Mouse (Mus musculus): ENCODE measurements at regions not wholly inside any gene's neighbourhood (a gene's known extent, or its start where the extent isn't known, plus 50 kb on each side); places are given as distances from the start of the nearest gene placed in this dataset.
A peak's percentile ranks its signal among the peaks of the same experiment; 100 is the strongest.
"Not testable (repeated sequence)": the region's sequence is repeated elsewhere in the genome, so short reads cannot be mapped to it uniquely, and the experiment has no call there.

DNA sequence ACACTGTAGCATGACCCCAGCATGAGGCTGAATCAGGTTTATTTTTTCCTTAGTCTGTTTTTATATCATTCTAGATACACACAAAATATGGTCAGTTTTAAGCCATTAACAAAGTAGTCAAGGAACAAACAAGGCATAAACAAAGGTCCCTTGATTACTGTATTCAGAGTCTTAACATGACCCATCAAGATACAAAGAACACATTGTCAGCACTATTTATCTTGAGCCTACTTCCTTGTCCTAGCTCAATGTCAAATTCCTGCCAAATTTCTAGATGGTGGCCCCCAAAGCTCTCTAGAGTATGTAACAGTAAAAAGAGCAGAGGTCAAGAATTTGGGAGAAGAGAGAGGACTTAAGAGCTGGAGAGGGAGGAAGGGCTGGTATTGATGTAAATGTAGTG, 79.9 kb upstream of the Thpo start:
- ATAC-seq (replicated peaks; ENCODE audit: low FRiP score) (no peak), DNase-seq (ENCODE audit: low spot score) (no peak)
- Histone ChIP-seq H3K9me3 (ENCODE audit: control insufficient read depth, low read length) (no peaks in the 10 kb centered on the region), H3K36me3 (ENCODE audit: control insufficient read depth, insufficient read depth, low read length) (no peaks in the 10 kb centered on the region), H3K4me2 (no peak overlapping the region), H3K27ac (ENCODE audit: low read depth, low read length) (no peak overlapping the region), H3K4me3 (ENCODE audit: low read depth, low read length) (no peak overlapping the region), H3K27me3 (replicated peaks; ENCODE audit: control insufficient read depth, insufficient read depth, low read length) (no peaks in the 10 kb centered on the region), H3K9ac (ENCODE audit: low read depth, low read length) (no peak overlapping the region), H3K4me1 (replicated peaks; ENCODE audit: control insufficient read depth, insufficient read depth, low read length) (no peaks in the 10 kb centered on the region)

DNA sequence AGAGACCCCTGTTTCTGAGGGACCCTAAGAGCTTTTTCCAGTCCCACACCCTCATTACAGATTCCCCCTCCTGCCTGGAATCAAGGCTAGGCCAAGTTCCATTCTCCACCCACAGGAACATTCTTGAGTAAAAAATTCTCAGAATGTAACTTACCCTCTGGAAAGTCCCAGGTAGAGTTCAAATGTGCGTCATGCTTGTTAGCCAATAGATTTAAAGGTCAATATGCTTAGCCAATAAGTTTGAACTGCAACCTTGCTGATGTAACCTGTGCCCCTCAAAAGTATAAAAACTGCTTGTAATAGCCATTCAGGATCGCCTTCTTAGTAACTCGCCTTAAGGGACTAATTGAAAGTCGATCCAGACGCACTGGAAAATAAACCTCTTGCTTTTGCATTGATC, 77.7 kb upstream of the Thpo start:
- H3K9ac ChIP-seq (ENCODE audit: low read depth, low read length); H3K9me3 ChIP-seq (ENCODE audit: control insufficient read depth, low read length); H3K27me3 ChIP-seq (replicated peaks; ENCODE audit: control insufficient read depth, insufficient read depth, low read length); ATAC-seq (replicated peaks; ENCODE audit: low FRiP score); DNase-seq (ENCODE audit: low spot score); H3K4me2 ChIP-seq; H3K36me3 ChIP-seq (ENCODE audit: control insufficient read depth, insufficient read depth, low read length); H3K4me3 ChIP-seq (ENCODE audit: low read depth, low read length); H3K4me1 ChIP-seq (replicated peaks; ENCODE audit: control insufficient read depth, insufficient read depth, low read length); H3K27ac ChIP-seq (ENCODE audit: low read depth, low read length): not testable (repeated sequence)
- 85% methylated on average over 5 of the region's 5 CpGs for WGBS

DNA sequence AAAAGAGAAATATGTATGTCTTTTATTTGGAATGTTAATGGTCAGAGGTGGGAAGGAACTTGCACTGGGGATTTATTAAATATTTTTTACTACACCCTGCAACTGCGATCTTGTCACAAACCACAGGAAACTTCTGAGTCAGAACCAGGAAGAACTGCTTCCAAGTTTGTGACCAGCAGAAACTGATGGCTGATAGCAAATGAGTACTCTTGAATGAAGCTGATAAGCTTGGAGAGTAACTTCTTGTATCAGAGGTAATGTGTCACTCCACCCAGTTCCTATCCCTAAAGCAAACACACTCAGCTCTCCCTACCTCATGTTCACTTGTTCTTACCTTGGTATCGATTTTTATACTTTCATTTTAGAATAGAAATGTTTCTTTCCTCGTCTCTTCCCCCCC, 76.0 kb upstream of the Thpo start:
- no peaks in the 10 kb centered on the region for H3K4me1 ChIP-seq (replicated peaks; ENCODE audit: control insufficient read depth, insufficient read depth, low read length)
- 57% methylated on average over 3 of the region's 3 CpGs for WGBS
- ATAC-seq (replicated peaks; ENCODE audit: low FRiP score): peak; percentile 31; the same call in 1 of the 2 replicates

DNA sequence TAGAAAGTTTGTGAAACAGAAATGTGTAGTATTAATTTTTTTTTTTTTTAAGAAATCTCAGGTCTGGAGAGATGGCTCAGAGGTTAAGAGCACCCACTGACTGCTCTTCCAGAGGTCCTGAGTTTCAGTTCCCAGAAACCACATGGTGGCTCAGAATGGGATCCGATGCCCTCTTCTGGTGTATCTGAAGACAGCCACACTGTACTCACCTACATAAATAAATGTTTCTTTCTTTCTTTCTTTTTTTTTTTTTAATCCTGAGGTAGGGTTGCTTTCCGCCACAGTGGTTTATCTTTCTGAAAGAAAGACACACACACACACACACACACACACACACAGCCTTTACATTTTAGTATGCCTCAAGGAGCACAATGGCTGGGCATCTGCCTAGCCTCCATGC, 74.0 kb upstream of the Thpo start:
- no peak for DNase-seq (ENCODE audit: low spot score)
- H3K9ac ChIP-seq (ENCODE audit: low read depth, low read length): no peak overlapping the region
- H3K4me1 ChIP-seq (replicated peaks; ENCODE audit: control insufficient read depth, insufficient read depth, low read length): no peaks in the 10 kb centered on the region; the same call in 1 of the 2 replicates
- no peak overlapping the region for H3K4me2 ChIP-seq
- no peak for ATAC-seq (replicated peaks; ENCODE audit: low FRiP score)
- 82% methylated on average over 2 of the region's 2 CpGs for WGBS
- H3K36me3 ChIP-seq (ENCODE audit: control insufficient read depth, insufficient read depth, low read length): no peaks in the 10 kb centered on the region
- H3K9me3 ChIP-seq (ENCODE audit: control insufficient read depth, low read length): no peaks in the 10 kb centered on the region
- H3K27me3 ChIP-seq (replicated peaks; ENCODE audit: control insufficient read depth, insufficient read depth, low read length): no peaks in the 10 kb centered on the region
- H3K27ac ChIP-seq (ENCODE audit: low read depth, low read length): no peak overlapping the region
- H3K4me3 ChIP-seq (ENCODE audit: low read depth, low read length): no peak overlapping the region

More for the DNA sequence above, 76.0 kb upstream of the Thpo start:
- no peaks in the 10 kb centered on the region for H3K27me3 ChIP-seq (replicated peaks; ENCODE audit: control insufficient read depth, insufficient read depth, low read length)
- H3K36me3 ChIP-seq (ENCODE audit: control insufficient read depth, insufficient read depth, low read length): no peaks in the 10 kb centered on the region
- no peak for DNase-seq (ENCODE audit: low spot score)
- H3K4me3 ChIP-seq (ENCODE audit: low read depth, low read length): no peak overlapping the region
- H3K4me2 ChIP-seq: no peak overlapping the region
- H3K9me3 ChIP-seq (ENCODE audit: control insufficient read depth, low read length): no peaks in the 10 kb centered on the region
- H3K9ac ChIP-seq (ENCODE audit: low read depth, low read length): no peak overlapping the region
- H3K27ac ChIP-seq (ENCODE audit: low read depth, low read length): no peak overlapping the region

DNA sequence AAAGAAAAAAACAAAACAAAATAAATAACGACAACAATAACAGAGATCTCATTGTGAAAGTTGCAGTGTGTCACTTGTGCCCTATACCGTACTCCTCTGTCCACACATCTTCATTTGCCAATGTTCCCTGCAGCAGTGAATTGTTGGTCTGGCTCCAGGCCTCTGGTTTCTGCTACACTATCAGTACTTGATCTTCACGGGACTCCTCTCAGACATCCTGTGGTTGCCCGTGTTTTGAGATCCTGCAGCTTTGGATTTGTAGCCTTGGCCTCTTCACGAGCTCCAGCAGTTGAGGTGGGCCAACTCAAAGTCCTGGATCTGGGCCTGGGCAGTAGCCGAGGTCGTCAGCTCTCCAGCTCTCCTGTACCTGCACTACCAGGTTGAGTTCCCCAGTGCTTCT, 72.4 kb upstream of the Thpo start:
- Histone ChIP-seq H3K4me2 (no peak overlapping the region), H3K9ac (ENCODE audit: low read depth, low read length) (no peak overlapping the region), H3K4me1 (replicated peaks; ENCODE audit: control insufficient read depth, insufficient read depth, low read length) (peaks cover 4% of the 10 kb centered on the region; the same call in 1 of the 2 replicates), H3K9me3 (ENCODE audit: control insufficient read depth, low read length) (no peaks in the 10 kb centered on the region), H3K27me3 (replicated peaks; ENCODE audit: control insufficient read depth, insufficient read depth, low read length) (no peaks in the 10 kb centered on the region), H3K4me3 (ENCODE audit: low read depth, low read length) (no peak overlapping the region), H3K27ac (ENCODE audit: low read depth, low read length) (no peak overlapping the region), H3K36me3 (ENCODE audit: control insufficient read depth, insufficient read depth, low read length) (no peaks in the 10 kb centered on the region)
- DNase-seq (ENCODE audit: low spot score): no peak
- no peak for ATAC-seq (replicated peaks; ENCODE audit: low FRiP score)
- 64% methylated on average over 7 of the region's 7 CpGs for WGBS

DNA sequence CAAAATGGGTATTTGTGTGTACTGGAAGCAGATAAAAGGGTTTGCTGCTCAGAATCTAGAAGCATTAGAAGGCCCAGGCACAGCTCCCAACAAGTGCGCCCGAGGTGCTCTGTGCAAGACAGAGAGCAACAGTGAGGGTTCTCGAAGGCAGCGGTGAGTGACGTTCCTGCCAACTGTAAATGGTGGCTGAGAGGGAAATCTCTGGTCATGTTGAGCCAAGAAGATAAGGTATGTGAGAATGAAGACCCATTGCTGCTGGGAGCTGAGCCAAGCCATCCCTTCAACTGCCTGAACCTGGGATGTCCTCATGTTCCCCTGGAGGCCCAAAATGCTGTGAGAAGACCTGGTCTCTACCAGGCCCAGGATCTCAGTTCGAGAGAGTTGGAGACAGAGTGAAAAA, 71.5 kb upstream of the Thpo start:
- H3K27me3 ChIP-seq (replicated peaks; ENCODE audit: control insufficient read depth, insufficient read depth, low read length): no peaks in the 10 kb centered on the region
- 81% methylated on average over 6 of the region's 6 CpGs for WGBS
- no peak overlapping the region for H3K27ac ChIP-seq (ENCODE audit: low read depth, low read length)
- H3K4me3 ChIP-seq (ENCODE audit: low read depth, low read length): no peak overlapping the region
- no peaks in the 10 kb centered on the region for H3K36me3 ChIP-seq (ENCODE audit: control insufficient read depth, insufficient read depth, low read length)
- ATAC-seq (replicated peaks; ENCODE audit: low FRiP score): no peak
- no peaks in the 10 kb centered on the region for H3K9me3 ChIP-seq (ENCODE audit: control insufficient read depth, low read length)
- H3K4me2 ChIP-seq: no peak overlapping the region
- H3K9ac ChIP-seq (ENCODE audit: low read depth, low read length): no peak overlapping the region
- peaks cover 4% of the 10 kb centered on the region; the same call in 1 of the 2 replicates for H3K4me1 ChIP-seq (replicated peaks; ENCODE audit: control insufficient read depth, insufficient read depth, low read length)
- no peak for DNase-seq (ENCODE audit: low spot score)

DNA sequence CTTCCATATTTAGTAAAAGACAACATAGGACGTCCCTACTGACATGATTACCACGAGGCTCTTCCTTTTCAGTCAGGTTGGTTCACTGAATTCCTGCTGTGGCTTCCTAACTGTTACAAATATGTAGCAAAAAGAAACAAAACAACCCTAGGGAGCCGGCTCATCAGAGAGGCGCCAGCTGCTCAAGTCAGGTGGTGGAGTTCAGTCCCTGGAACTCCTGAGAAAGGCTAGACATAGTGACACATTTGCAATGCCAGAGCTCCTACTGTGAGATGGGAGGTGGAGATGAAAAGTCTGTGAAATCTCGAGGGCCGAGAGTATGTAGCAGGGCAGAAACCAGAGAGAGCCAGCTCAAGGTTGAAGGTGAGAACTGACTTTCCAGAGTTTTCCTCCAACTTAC, 70.8 kb upstream of the Thpo start:
- H3K9me3 ChIP-seq (ENCODE audit: control insufficient read depth, low read length): no peaks in the 10 kb centered on the region
- peaks cover 4% of the 10 kb centered on the region; the same call in 1 of the 2 replicates for H3K4me1 ChIP-seq (replicated peaks; ENCODE audit: control insufficient read depth, insufficient read depth, low read length)
- DNase-seq (ENCODE audit: low spot score): no peak
- WGBS: 37% methylated on average over 6 of the region's 6 CpGs
- no peaks in the 10 kb centered on the region for H3K36me3 ChIP-seq (ENCODE audit: control insufficient read depth, insufficient read depth, low read length)
- no peak overlapping the region for H3K27ac ChIP-seq (ENCODE audit: low read depth, low read length)
- H3K27me3 ChIP-seq (replicated peaks; ENCODE audit: control insufficient read depth, insufficient read depth, low read length): no peaks in the 10 kb centered on the region
- H3K4me2 ChIP-seq: peak overlapping the region; percentile 66
- H3K9ac ChIP-seq (ENCODE audit: low read depth, low read length): no peak overlapping the region
- peak overlapping the region; percentile 25 for H3K4me3 ChIP-seq (ENCODE audit: low read depth, low read length)
- ATAC-seq (replicated peaks; ENCODE audit: low FRiP score): no peak

DNA sequence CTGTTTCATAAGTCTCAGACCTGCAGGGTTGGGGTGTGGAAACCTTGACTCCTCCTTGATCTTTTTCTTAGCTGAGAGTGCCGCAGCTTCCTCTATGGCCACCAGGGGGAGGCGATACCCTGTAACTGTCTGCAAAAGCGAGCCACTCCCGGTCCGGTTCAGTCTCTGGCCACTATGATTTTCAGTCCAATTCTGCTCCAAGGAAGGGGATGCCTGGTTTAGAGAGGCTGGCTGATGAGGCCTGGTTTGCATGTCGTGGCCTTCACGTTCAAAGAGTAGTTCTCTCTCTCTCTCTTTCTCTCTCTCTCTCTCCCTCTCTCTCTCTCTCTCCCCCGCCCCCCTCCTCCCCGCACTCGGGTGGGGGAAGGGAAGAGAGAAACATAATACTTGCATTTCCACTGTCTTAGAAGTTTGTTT, 70.3 kb upstream of the Thpo start:
- Histone ChIP-seq H3K9me3 (ENCODE audit: control insufficient read depth, low read length) (no peaks in the 10 kb centered on the region), H3K27ac (ENCODE audit: low read depth, low read length) (no peak overlapping the region), H3K4me3 (ENCODE audit: low read depth, low read length) (peak overlapping the region; percentile 25), H3K9ac (ENCODE audit: low read depth, low read length) (no peak overlapping the region), H3K4me1 (replicated peaks; ENCODE audit: control insufficient read depth, insufficient read depth, low read length) (peaks cover 4% of the 10 kb centered on the region; the same call in 1 of the 2 replicates), H3K27me3 (replicated peaks; ENCODE audit: control insufficient read depth, insufficient read depth, low read length) (no peaks in the 10 kb centered on the region), H3K4me2 (peak overlapping the region; percentile 66), H3K36me3 (ENCODE audit: control insufficient read depth, insufficient read depth, low read length) (no peaks in the 10 kb centered on the region)
- peak; percentile 74 for DNase-seq (ENCODE audit: low spot score)
- peak; percentile 60 for ATAC-seq (replicated peaks; ENCODE audit: low FRiP score)
- WGBS: 3% methylated on average over 7 of the region's 10 CpGs

DNA sequence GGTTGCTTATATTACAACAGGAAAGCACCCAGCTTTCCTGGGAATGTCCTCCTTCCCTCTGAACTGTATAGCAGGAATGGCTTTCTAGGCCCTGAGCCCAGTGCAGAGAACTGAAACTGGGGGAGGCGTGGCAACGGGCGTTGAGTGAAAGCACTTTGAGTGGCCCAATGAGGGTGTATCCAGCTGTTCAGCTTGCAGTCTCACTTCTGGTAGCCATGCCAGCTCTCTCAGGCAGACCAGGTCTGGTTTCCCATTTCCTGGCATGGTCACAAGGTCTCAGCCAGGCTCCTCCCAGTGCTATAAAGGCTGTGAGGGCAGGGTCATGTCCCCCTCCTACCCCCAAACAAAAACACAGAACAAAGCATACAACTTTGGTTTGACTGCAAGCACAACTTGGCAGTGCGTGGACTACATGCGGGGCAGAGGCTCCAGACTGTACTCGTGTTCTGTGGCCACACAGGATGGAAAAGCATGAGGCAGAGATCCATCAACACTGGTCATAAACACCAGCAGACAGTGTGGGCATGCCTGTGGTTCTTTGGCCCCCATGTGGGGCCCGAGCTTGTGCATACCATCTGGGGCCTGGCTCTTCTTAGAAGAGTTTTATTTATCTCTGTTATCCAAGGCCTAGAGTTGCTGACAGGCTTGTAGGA, 69.1 kb upstream of the Thpo start:
- Histone ChIP-seq H3K9me3 (ENCODE audit: control insufficient read depth, low read length) (no peaks in the 10 kb centered on the region), H3K27me3 (replicated peaks; ENCODE audit: control insufficient read depth, insufficient read depth, low read length) (no peaks in the 10 kb centered on the region), H3K27ac (ENCODE audit: low read depth, low read length) (no peak overlapping the region), H3K9ac (ENCODE audit: low read depth, low read length) (no peak overlapping the region), H3K36me3 (ENCODE audit: control insufficient read depth, insufficient read depth, low read length) (no peaks in the 10 kb centered on the region), H3K4me2 (no peak overlapping the region), H3K4me1 (replicated peaks; ENCODE audit: control insufficient read depth, insufficient read depth, low read length) (peaks cover 4% of the 10 kb centered on the region; the same call in 1 of the 2 replicates), H3K4me3 (ENCODE audit: low read depth, low read length) (no peak overlapping the region)
- WGBS: 76% methylated on average over 7 of the region's 7 CpGs
- ATAC-seq (replicated peaks; ENCODE audit: low FRiP score) (no peak), DNase-seq (ENCODE audit: low spot score) (no peak)

All from liver, embryonic 11.5 days (tissue).